Mouse (Mus musculus) cortical plate, adult 2 months (tissue): ENCODE data around the gene Khnyn. TPM values are rescaled to one million over a fixed set of nuclear protein-coding genes. Genes with fewer than 3 reads are reported as not detected.

Experiments
- H3K27ac ChIP-seq: fragments of 200-500 bp; 2 replicates; pipeline ENCODE4 v1.5.1; 2012; ENCODE audit warnings: low read length, control low read depth, inconsistent platforms; ENCODE audit not compliant: insufficient read depth
- H3K4me1 ChIP-seq: fragments of 200-500 bp; 2 replicates; pipeline ENCODE4 v1.6.1; 2011; ENCODE audit warnings: low read length; ENCODE audit not compliant: control insufficient read depth, insufficient read depth
- H3K4me3 ChIP-seq: fragments of 200-500 bp; 2 replicates; pipeline ENCODE4 v1.5.1; 2011; ENCODE audit warnings: mild to moderate bottlenecking, low read length, control low read depth; ENCODE audit not compliant: insufficient read depth
- CTCF ChIP-seq: fragments of 200-500 bp; IDR thresholded peaks from 2 replicates; pipeline ENCODE4 v1.5.1; 2011; ENCODE audit warnings: mild to moderate bottlenecking, control low read depth, low read length; ENCODE audit not compliant: insufficient read depth; ENCODE audit errors: extremely low read depth
- POLR2A ChIP-seq: fragments of 200-500 bp; IDR thresholded peaks from 2 replicates; pipeline ENCODE4 v1.6.1; 2011; ENCODE audit warnings: mild to moderate bottlenecking, low read length, control low read depth; ENCODE audit not compliant: insufficient read depth; ENCODE audit errors: extremely low read depth
- polyA plus RNA-seq: library from polyadenylated mRNA; depleted of rRNA; stranded (reverse); fragments of >200 nt; gene quantifications from 2 replicates; pipeline ENCODE4 v1.2.3, GENCODE M21; 2012; rRNA removed

The Khnyn gene
- polyA plus RNA-seq, 1 experiment: 11.4 TPM

DNA sequence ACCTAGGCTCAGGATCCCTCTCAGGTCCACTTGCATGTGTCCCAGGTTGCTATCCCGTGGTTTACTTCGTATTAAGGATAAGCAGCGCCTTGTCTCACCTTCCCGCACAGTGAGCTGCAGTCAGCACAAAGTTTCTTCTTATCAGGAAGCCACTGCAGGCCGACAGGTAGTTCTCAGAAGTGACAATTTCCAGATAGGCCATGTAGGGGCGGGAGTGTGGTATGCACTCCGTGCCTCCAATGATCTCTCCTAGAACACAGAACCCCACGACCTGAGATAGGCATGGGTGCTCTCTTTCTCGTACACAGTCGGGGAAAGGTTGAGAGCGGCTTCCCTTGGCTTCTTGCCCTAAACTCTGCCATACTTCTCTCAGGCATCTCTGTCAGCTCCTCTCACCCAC lies 58.9 kb downstream of the Khnyn start:
- H3K27ac ChIP-seq: no peak overlapping the region
- no peak overlapping the region for H3K4me3 ChIP-seq
- no peaks in the 10 kb centered on the region for H3K4me1 ChIP-seq
- no peak for TF ChIP-seq CTCF

DNA sequence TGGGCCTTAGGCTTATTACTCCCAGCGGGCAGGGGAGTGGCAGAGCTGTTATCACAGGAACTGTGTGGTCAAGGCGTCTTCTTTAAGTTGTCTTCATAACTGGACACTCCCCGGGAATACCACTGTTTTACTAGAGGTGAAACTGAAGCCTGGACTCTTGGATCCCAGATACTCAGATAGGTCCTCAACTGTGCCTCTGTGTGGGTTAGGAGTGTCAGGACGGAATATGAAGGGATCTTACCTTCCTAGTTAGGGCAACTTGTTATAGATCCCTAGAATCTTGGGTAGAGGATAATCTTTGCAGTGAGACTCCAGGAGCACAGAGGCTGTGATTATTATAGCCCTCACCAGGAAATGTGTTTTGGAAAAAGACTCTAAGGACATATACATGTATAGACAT lies 59.8 kb downstream of the Khnyn start, which contains the start of gene Cma1:
Gene Cma1, minus strand, starts transcription at position 101 of the 400 bp plus-strand sequence.
- Histone ChIP-seq H3K27ac (no peak within 1 kb of the TSS), H3K4me3 (no peak within 1 kb of the TSS), H3K4me1 (no peaks in the 10 kb centered on the region)
- TF ChIP-seq POLR2A (no peak), CTCF (no peak)

DNA sequence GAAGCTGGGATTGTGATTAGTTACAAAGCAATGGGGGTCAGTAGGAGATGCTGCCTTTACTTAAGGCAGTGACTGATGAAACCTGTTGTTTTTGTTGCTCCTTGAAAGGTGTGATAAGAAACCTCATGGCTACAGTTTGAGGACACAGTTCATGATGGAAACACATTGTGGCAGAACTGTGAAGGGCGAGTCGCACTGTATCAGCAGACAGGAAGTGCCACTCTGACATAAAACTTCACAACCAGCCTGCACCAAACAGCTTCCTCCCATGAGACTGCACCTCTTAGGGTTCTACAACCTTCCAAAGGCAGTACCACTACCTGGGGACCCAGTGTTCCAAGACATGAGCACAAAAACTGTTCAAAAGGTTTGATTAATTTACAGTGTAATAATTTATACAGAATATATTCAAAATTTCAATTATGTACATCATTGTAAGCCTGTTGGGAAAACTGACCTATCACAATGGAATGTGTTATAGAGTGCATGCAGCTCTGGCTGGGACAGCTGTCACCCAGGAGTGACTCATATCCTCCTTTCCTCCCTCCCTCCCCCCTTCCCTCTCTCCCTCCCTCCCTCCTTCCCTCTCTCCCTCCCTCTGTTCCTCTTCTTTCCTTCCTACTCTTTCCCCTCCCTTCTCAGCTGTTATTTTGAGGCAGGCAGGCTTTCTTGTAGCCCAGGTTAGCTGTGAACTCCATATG lies 61.7 kb downstream of the Khnyn start:
- no peaks in the 10 kb centered on the region for H3K4me1 ChIP-seq
- no peak for TF ChIP-seq CTCF
- no peak for TF ChIP-seq POLR2A
- H3K27ac ChIP-seq: no peak overlapping the region
- no peak overlapping the region for H3K4me3 ChIP-seq

Other genes with a start within 250 kb of the Khnyn start
- 152 and 165 TPM in 2 replicates for gene Ipo4, start 249.0 kb upstream of the Khnyn start, polyA plus RNA-seq
- 6.5 and 6.6 TPM in 2 replicates for gene Gm49378, start 247.1 kb upstream of the Khnyn start, polyA plus RNA-seq
- 30.8 and 33.7 TPM in 2 replicates for gene Tm9sf1, start 241.1 kb upstream of the Khnyn start, polyA plus RNA-seq
- gene Tssk4, start 234.8 kb upstream of the Khnyn start, polyA plus RNA-seq: 0.79 and 1.0 TPM in 2 replicates
- 46.8 and 47.9 TPM in 2 replicates for gene Mdp1, start 224.4 kb upstream of the Khnyn start, polyA plus RNA-seq
- gene Gmpr2, start 213.0 kb upstream of the Khnyn start, polyA plus RNA-seq: 31.4 and 35.1 TPM in 2 replicates
- gene Nedd8, start 212.8 kb upstream of the Khnyn start, polyA plus RNA-seq: 346 and 353 TPM in 2 replicates
- gene Tinf2, start 203.1 kb upstream of the Khnyn start, polyA plus RNA-seq: 16.1 and 18.7 TPM in 2 replicates
- gene Tgm1, start 171.0 kb upstream of the Khnyn start, polyA plus RNA-seq: 0.04 and 0.08 TPM in 2 replicates
- gene Rabggta, start 162.7 kb upstream of the Khnyn start, polyA plus RNA-seq: 64.7 and 67.9 TPM in 2 replicates
- 117 TPM in 2 replicates for gene Dhrs1, start 139.3 kb upstream of the Khnyn start, polyA plus RNA-seq
- gene Nop9, start 139.3 kb upstream of the Khnyn start, polyA plus RNA-seq: 9.1 and 9.2 TPM in 2 replicates
- gene Cideb, start 126.5 kb upstream of the Khnyn start, polyA plus RNA-seq: 16.9 and 18.2 TPM in 2 replicates
- gene Ltb4r2, start 123.5 kb upstream of the Khnyn start, polyA plus RNA-seq: 0.15 and 0.17 TPM in 2 replicates
- 0.25 and 0.45 TPM in 2 replicates for gene Ltb4r1, start 119.0 kb upstream of the Khnyn start, polyA plus RNA-seq
- gene Adcy4, start 100.9 kb upstream of the Khnyn start, polyA plus RNA-seq: 3.4 and 4.4 TPM in 2 replicates
- 0.66 and 1.0 TPM in 2 replicates for gene Ripk3, start 96.1 kb upstream of the Khnyn start, polyA plus RNA-seq
- gene Nfatc4, start 61.8 kb upstream of the Khnyn start, polyA plus RNA-seq: 1.8 and 2.0 TPM in 2 replicates
- 2.6 and 2.8 TPM in 2 replicates for gene Nynrin, start 30.9 kb upstream of the Khnyn start, polyA plus RNA-seq
- 0.42 and 0.68 TPM in 2 replicates for gene Cbln3, start 555 bp upstream of the Khnyn start, polyA plus RNA-seq
- gene Sdr39u1, start 15.3 kb downstream of the Khnyn start, polyA plus RNA-seq: 147 and 150 TPM in 2 replicates
- 0.13 and 0.25 TPM in 2 replicates for gene Cma1, start 59.7 kb downstream of the Khnyn start, polyA plus RNA-seq
- not detected in 2 replicates for gene Cma2, start 66.0 kb downstream of the Khnyn start, polyA plus RNA-seq
- not detected in 2 replicates for gene Mcpt1, start 133.0 kb downstream of the Khnyn start, polyA plus RNA-seq
- gene Mcpt9, start 145.5 kb downstream of the Khnyn start, polyA plus RNA-seq: not detected in 2 replicates
- gene Mcpt2, start 157.1 kb downstream of the Khnyn start, polyA plus RNA-seq: not detected in 2 replicates
- gene Mcpt4, start 177.4 kb downstream of the Khnyn start, polyA plus RNA-seq: 0.47 TPM in 1 of 2 replicates, not detected in the other
- gene Mcpt8, start 200.3 kb downstream of the Khnyn start, polyA plus RNA-seq: not detected in 2 replicates
- gene Ctsg, start 217.6 kb downstream of the Khnyn start, polyA plus RNA-seq: not detected in 2 replicates
- gene Gzme, start 235.7 kb downstream of the Khnyn start, polyA plus RNA-seq: not detected in 2 replicates
- not detected in 2 replicates for gene Gzmd, start 247.7 kb downstream of the Khnyn start, polyA plus RNA-seq